Mouse (Mus musculus): ENCODE results near the gene Rapgef5. TPM values are rescaled to one million over a fixed set of nuclear protein-coding genes. Genes with fewer than 3 reads are reported as not detected.
"Not testable (repeated sequence)": the region's sequence is repeated elsewhere in the genome, so short reads cannot be mapped to it uniquely, and the experiment has no call there.

Rapgef5 gene
- polyA plus RNA-seq, 1 experiment from 2014 or later, result 5.6 TPM

DNA sequence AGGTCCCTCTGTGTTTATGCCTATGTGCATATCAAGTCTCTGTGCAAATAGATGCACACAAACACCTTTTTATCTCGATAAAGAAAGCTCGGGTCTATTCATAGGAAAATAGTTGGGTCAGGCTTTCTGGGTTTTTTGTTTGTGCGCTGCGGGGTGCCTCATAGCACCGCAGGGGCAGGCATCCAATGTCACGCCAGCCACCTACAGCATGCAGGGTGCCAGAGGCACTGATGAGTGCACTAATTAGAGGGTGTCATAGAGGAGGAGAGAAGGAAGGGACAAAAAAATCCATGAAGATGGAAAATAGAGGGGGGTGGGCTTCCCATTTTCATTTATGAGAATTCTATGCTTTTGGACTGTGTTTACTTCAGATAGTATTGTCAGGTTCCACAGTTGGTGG is 270.3 kb downstream of the Rapgef5 start:
- 42% methylated on average over 6 of the region's 6 CpGs for WGBS

DNA sequence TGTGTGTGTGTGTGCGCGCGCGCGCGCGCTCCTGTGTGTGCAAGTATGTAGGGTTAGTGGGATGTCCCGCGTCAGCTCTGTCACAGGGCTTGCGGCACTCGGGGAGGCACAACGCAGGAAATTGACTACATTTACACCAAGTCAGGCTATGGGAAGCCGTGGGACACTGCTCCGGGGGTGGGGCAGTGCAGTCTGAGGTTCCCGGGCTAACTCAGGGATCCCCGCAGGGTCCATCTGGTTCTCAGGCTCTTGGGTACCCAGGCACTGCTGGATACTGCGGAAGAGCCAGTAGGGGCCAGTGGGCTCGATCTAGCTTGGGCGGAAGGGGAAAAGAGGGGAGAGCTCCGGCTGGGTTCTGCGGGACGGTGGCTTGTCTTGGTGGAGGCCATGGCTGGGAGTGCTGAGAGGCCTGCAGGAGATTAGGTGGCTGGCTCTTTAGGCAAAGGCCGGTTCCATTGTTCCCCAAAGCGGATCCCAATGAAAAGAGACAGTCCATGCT is 272.3 kb downstream of the Rapgef5 start:
- Histone ChIP-seq H3K27me3 (ENCODE audit: control insufficient read depth, insufficient read depth, low read length) (no peaks in the 10 kb centered on the region), H3K4me2 (replicated peaks; ENCODE audit: low read depth) (peak overlapping the region; percentile 35; the same call in 1 of the 2 replicates), H3K4me1 (replicated peaks; ENCODE audit: control insufficient read depth, insufficient read depth) (no peaks in the 10 kb centered on the region), H3K9ac (ENCODE audit: low read length) (no peak overlapping the region), H3K36me3 (ENCODE audit: control insufficient read depth, insufficient read depth, low read length) (no peaks in the 10 kb centered on the region), H3K27ac (replicated peaks) (no peak overlapping the region), H3K9me3 (ENCODE audit: control insufficient read depth, low read length) (no peaks in the 10 kb centered on the region), H3K4me3 (ENCODE audit: low read depth, low read length) (no peak overlapping the region)
- WGBS, result 25% methylated on average over 24 of the region's 24 CpGs
- no peak for ATAC-seq (ENCODE audit: low FRiP score, low TSS enrichment)
- no peak for TF ChIP-seq CTCF (IDR thresholded peaks at IDR 0.05; ENCODE audit: low read depth)
- TF ChIP-seq EP300 (optimal IDR thresholded peaks at IDR 0.05), result no peak
- no peak for DNase-seq (ENCODE audit: low spot score)

More for the DNA sequence above, 270.3 kb downstream of the Rapgef5 start:
- Histone ChIP-seq H3K4me1 (replicated peaks; ENCODE audit: control insufficient read depth, insufficient read depth) (no peaks in the 10 kb centered on the region), H3K9ac (ENCODE audit: low read length) (no peak overlapping the region), H3K4me2 (replicated peaks; ENCODE audit: low read depth) (no peak overlapping the region), H3K27me3 (ENCODE audit: control insufficient read depth, insufficient read depth, low read length) (no peaks in the 10 kb centered on the region), H3K36me3 (ENCODE audit: control insufficient read depth, insufficient read depth, low read length) (no peaks in the 10 kb centered on the region), H3K27ac (replicated peaks) (no peak overlapping the region), H3K9me3 (ENCODE audit: control insufficient read depth, low read length) (no peaks in the 10 kb centered on the region), H3K4me3 (ENCODE audit: low read depth, low read length) (no peak overlapping the region)
- TF ChIP-seq CTCF (IDR thresholded peaks at IDR 0.05; ENCODE audit: low read depth) (no peak), EP300 (optimal IDR thresholded peaks at IDR 0.05) (no peak)
- no peak for DNase-seq (ENCODE audit: low spot score)
- ATAC-seq (ENCODE audit: low FRiP score, low TSS enrichment), result no peak

DNA sequence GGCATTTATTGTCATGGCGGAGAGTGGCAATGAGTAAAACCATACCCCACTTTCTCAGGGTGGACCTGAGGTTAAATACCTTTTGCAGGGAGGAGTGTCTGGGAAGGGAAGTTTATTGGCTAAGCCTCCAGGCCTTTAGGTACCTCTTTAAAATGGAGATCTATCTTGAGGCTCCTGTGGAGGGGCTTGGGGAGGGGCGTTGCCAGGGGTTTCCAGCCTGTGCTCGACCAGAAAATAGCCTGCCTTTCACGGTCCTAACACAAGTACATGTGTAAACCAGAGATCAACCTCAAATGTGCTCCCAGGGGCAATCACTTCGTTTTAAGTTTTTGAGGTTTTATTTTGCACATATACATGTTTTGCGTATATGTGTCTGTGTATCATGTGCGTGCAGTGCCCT is 272.7 kb downstream of the Rapgef5 start:
- WGBS, result 51% methylated on average over 7 of the region's 7 CpGs
- ATAC-seq (ENCODE audit: low FRiP score, low TSS enrichment), result no peak
- TF ChIP-seq EP300 (optimal IDR thresholded peaks at IDR 0.05) (no peak), CTCF (IDR thresholded peaks at IDR 0.05; ENCODE audit: low read depth) (no peak)

DNA sequence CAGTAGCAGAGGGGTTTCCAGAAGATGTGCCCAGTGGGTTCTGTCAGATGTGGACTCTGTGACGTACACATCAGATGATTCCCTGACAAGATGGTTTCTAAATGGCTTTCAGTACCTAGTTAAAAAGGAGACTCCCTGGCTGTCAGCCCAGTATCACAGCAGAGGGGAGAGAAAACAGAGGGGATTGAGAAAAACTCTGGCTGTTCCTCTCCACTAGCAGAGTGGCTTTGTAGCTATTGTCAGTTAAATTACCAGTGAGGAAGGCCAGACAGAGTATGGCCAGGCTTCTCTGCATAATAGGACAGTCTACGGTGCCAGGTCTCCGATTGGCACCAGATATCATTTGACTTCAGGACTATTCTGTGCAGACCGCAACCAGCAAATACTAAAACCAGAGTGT is 279.0 kb downstream of the Rapgef5 start:
- DNase-seq (ENCODE audit: low spot score) (no peak), ATAC-seq (ENCODE audit: low FRiP score, low TSS enrichment) (no peak)
- TF ChIP-seq CTCF (IDR thresholded peaks at IDR 0.05; ENCODE audit: low read depth) (no peak), EP300 (optimal IDR thresholded peaks at IDR 0.05) (no peak)
- Histone ChIP-seq H3K36me3 (ENCODE audit: control insufficient read depth, insufficient read depth, low read length) (no peaks in the 10 kb centered on the region), H3K27me3 (ENCODE audit: control insufficient read depth, insufficient read depth, low read length) (no peaks in the 10 kb centered on the region), H3K9ac (ENCODE audit: low read length) (no peak overlapping the region), H3K4me3 (ENCODE audit: low read depth, low read length) (no peak overlapping the region), H3K4me2 (replicated peaks; ENCODE audit: low read depth) (no peak overlapping the region), H3K9me3 (ENCODE audit: control insufficient read depth, low read length) (no peaks in the 10 kb centered on the region), H3K4me1 (replicated peaks; ENCODE audit: control insufficient read depth, insufficient read depth) (no peaks in the 10 kb centered on the region), H3K27ac (replicated peaks) (no peak overlapping the region)
- 79% methylated on average over 4 of the region's 4 CpGs for WGBS

More for the DNA sequence above, 272.7 kb downstream of the Rapgef5 start:
- H3K9ac ChIP-seq (ENCODE audit: low read length), result no peak overlapping the region
- no peaks in the 10 kb centered on the region for H3K27me3 ChIP-seq (ENCODE audit: control insufficient read depth, insufficient read depth, low read length)
- no peaks in the 10 kb centered on the region for H3K4me1 ChIP-seq (replicated peaks; ENCODE audit: control insufficient read depth, insufficient read depth)
- no peaks in the 10 kb centered on the region for H3K9me3 ChIP-seq (ENCODE audit: control insufficient read depth, low read length)
- no peak for DNase-seq (ENCODE audit: low spot score)
- H3K36me3 ChIP-seq (ENCODE audit: control insufficient read depth, insufficient read depth, low read length), result no peaks in the 10 kb centered on the region
- H3K4me2 ChIP-seq (replicated peaks; ENCODE audit: low read depth), result no peak overlapping the region
- no peak overlapping the region for H3K4me3 ChIP-seq (ENCODE audit: low read depth, low read length)
- no peak overlapping the region for H3K27ac ChIP-seq (replicated peaks)

GRCm38 (mm10) chr12:117803989-117804388 is 287.7 kb downstream of the Rapgef5 start, which contains the start of gene Cdca7l:
Cdca7l (plus strand) TSS chr12:117804289.
- H3K9me3 ChIP-seq (ENCODE audit: control insufficient read depth, low read length); H3K4me1 ChIP-seq (replicated peaks; ENCODE audit: control insufficient read depth, insufficient read depth); H3K27ac ChIP-seq (replicated peaks); H3K36me3 ChIP-seq (ENCODE audit: control insufficient read depth, insufficient read depth, low read length); H3K9ac ChIP-seq (ENCODE audit: low read length); H3K4me2 ChIP-seq (replicated peaks; ENCODE audit: low read depth); H3K4me3 ChIP-seq (ENCODE audit: low read depth, low read length); H3K27me3 ChIP-seq (ENCODE audit: control insufficient read depth, insufficient read depth, low read length); DNase-seq (ENCODE audit: low spot score); ATAC-seq (ENCODE audit: low FRiP score, low TSS enrichment): not testable (repeated sequence)
- WGBS, result no CpG with 5 or more reads among the region's 6 CpGs

GRCm38 (mm10) chr12:117805576-117805975 is 289.3 kb downstream of the Rapgef5 start:
- WGBS, result 60% methylated on average over 4 of the region's 4 CpGs
- ATAC-seq (ENCODE audit: low FRiP score, low TSS enrichment), result no peak
- no peak for DNase-seq (ENCODE audit: low spot score)
- H3K4me2 ChIP-seq (replicated peaks; ENCODE audit: low read depth), result no peak overlapping the region
- H3K9me3 ChIP-seq (ENCODE audit: control insufficient read depth, low read length), result no peaks in the 10 kb centered on the region
- H3K9ac ChIP-seq (ENCODE audit: low read length), result no peak overlapping the region
- no peak overlapping the region for H3K27ac ChIP-seq (replicated peaks)
- TF ChIP-seq CTCF (IDR thresholded peaks at IDR 0.05; ENCODE audit: low read depth) (no peak), EP300 (optimal IDR thresholded peaks at IDR 0.05) (no peak)
- no peak overlapping the region for H3K4me3 ChIP-seq (ENCODE audit: low read depth, low read length)
- no peaks in the 10 kb centered on the region for H3K27me3 ChIP-seq (ENCODE audit: control insufficient read depth, insufficient read depth, low read length)
- H3K4me1 ChIP-seq (replicated peaks; ENCODE audit: control insufficient read depth, insufficient read depth), result no peaks in the 10 kb centered on the region
- H3K36me3 ChIP-seq (ENCODE audit: control insufficient read depth, insufficient read depth, low read length), result no peaks in the 10 kb centered on the region

Data from stomach, postnatal 0 days (tissue).